Mouse (Mus musculus) kidney, adult 8-10 months (tissue): ENCODE results near the gene Klhl12.
"Not testable (repeated sequence)": the region's sequence is repeated elsewhere in the genome, so short reads cannot be mapped to it uniquely, and the experiment has no call there.

ENCODE experiments used
- DNase-seq, 2 experiments: peaks; one replicate each; pipeline ENCODE4 v3.0.0; 2022

Klhl12 gene

GRCm38 (mm10) chr1:134516491-134517198 lies 61.3 kb downstream of the Klhl12 start:
- no peak for DNase-seq

- DNase-seq = not testable (repeated sequence)
Measured at GRCm38 (mm10) chr1:134517841-134518240, 62.5 kb downstream of the Klhl12 start.

- DNase-seq = peak; percentile 80 to 89
Measured at GRCm38 (mm10) chr1:134518677-134519076, 63.3 kb downstream of the Klhl12 start.

- not testable (repeated sequence) for DNase-seq
Measured at GRCm38 (mm10) chr1:134519201-134519600, 63.9 kb downstream of the Klhl12 start.

GRCm38 (mm10) chr1:134520001-134520721 lies 64.8 kb downstream of the Klhl12 start:
- no peak for DNase-seq

GRCm38 (mm10) chr1:134521163-134521562 lies 65.8 kb downstream of the Klhl12 start:
- DNase-seq = no peak

- no peak for DNase-seq
Measured at GRCm38 (mm10) chr1:134522325-134522724, 67.0 kb downstream of the Klhl12 start.

- DNase-seq = no peak
Measured at GRCm38 (mm10) chr1:134524424-134524823, 69.1 kb downstream of the Klhl12 start.

- no peak for DNase-seq
Measured at GRCm38 (mm10) chr1:134525015-134525414, 69.7 kb downstream of the Klhl12 start.

- DNase-seq = no peak
Measured at GRCm38 (mm10) chr1:134526752-134527151, 71.4 kb downstream of the Klhl12 start.

- no peak for DNase-seq
Measured at GRCm38 (mm10) chr1:134530618-134531017, 75.3 kb downstream of the Klhl12 start.

GRCm38 (mm10) chr1:134533710-134534109 lies 78.4 kb downstream of the Klhl12 start:
- DNase-seq = not testable (repeated sequence)

- no peak for DNase-seq
Measured at GRCm38 (mm10) chr1:134535054-134535453, 79.7 kb downstream of the Klhl12 start.

GRCm38 (mm10) chr1:134535513-134535912 lies 80.2 kb downstream of the Klhl12 start:
- no peak for DNase-seq

GRCm38 (mm10) chr1:134540610-134541009 lies 85.3 kb downstream of the Klhl12 start:
- DNase-seq = no peak
